Comparison of ENCODE assay signal across 9 mouse cellular contexts in the genomic region with DNA sequence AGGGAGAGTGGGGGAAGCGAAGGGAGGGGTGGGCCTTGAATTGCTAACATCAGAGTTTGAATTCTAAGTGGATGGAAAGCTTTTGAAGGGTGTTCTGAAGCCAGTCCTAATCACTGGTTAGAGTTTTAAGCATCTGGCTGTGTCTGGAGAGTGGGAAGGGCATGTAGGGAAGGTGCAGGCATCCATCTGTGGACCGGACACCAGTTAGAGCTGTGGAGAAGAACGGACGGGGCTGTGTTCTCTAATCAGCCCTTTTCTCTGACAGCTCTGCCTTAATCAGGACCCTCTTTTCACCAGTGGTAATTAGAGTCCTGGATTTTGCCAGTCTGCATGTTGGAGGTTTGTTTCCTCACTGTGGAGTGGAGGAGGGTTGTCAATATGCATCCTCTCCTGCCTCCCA. TPM values are rescaled to one million over a fixed set of nuclear protein-coding genes. Genes with fewer than 3 reads are reported as not detected.
DNase-seq lines count a peak whose midpoint lies in the region; ATAC-seq and TF ChIP-seq lines count a peak whose summit lies in the region.
"Had no signal": no experiment of that assay in that cellular context is flagged by ENCODE, and none has a peak within 500 bp of the region (broad histone marks: within the 10 kb centered on the region; RNA-seq: fewer than 3 reads in every experiment).

No protein-coding gene starts in this region.

- ATAC-seq in lung, postnatal 0 days: no peak
- ATAC-seq in intestine, embryonic 16.5 days: no peak

- peak; percentile 8 for DNase-seq in gastrocnemius, adult 2 months
- no peak for DNase-seq in gastrocnemius, postnatal 14 days
- DNase-seq in lung, postnatal 0 days (ENCODE audit: low spot score): peak; percentile 68
- no peak for DNase-seq in lung, adult 18-20 months
- no peak for DNase-seq in adipocyte (ENCODE audit: low spot score)
- DNase-seq in spleen, postnatal 10 days (ENCODE audit: low spot score in 2 of 2): no peak

- no peaks in the 10 kb centered on the region for H3K9me3 ChIP-seq in lung, postnatal 0 days (ENCODE audit: low read length)
- H3K9me3 ChIP-seq in intestine, embryonic 16.5 days (ENCODE audit: control insufficient read depth, low read length): no peaks in the 10 kb centered on the region

- peak overlapping the region; percentile 99 for H3K4me3 ChIP-seq in gastrocnemius, adult 2 months
- no peak overlapping the region for H3K4me3 ChIP-seq in lung, postnatal 0 days (ENCODE audit: low read depth, low read length)
- no peak overlapping the region for H3K4me3 ChIP-seq in intestine, embryonic 16.5 days (ENCODE audit: low read length)
- peak overlapping the region; percentile 27 for H3K4me3 ChIP-seq in olfactory bulb, adult 2 months (ENCODE audit: insufficient read depth, low read depth, low read length)

- no peak for TF ChIP-seq POLR2A in olfactory bulb, adult 2 months (IDR thresholded peaks at IDR 0.05; ENCODE audit: insufficient read depth, low read depth, low read length)

- H3K27me3 ChIP-seq in lung, postnatal 0 days (replicated peaks; ENCODE audit: insufficient read depth, low read length): no peaks in the 10 kb centered on the region
- H3K27me3 ChIP-seq in intestine, embryonic 16.5 days (replicated peaks; ENCODE audit: control insufficient read depth, insufficient read depth, low read length): no peaks in the 10 kb centered on the region

- TF ChIP-seq EP300 in lung, postnatal 0 days (IDR thresholded peaks at IDR 0.05): no peak

- intact Hi-C loops in gastrocnemius, adult 2 months (cut with DNase I): loop anchor here (2.0 kb wide), 1 partner anchor 234 kb away; a partner anchor contains a TSS
- intact Hi-C loops in gastrocnemius, postnatal 14 days (cut with DNase I; ENCODE audit: low total_unique reads): no loop called here

- H3K27ac ChIP-seq in gastrocnemius, adult 2 months: peak overlapping the region; percentile 43
- H3K27ac ChIP-seq in lung, postnatal 0 days (ENCODE audit: low read length): no peak overlapping the region
- H3K27ac ChIP-seq in intestine, embryonic 16.5 days (ENCODE audit: low read length): no peak overlapping the region
- 0 out of 2 replicates have a peak overlapping the region, but pooled peaks have one; percentile 12 for H3K27ac ChIP-seq in olfactory bulb, adult 2 months (ENCODE audit: insufficient read depth, low read depth, low read length)

- TF ChIP-seq CTCF in gastrocnemius, adult 2 months (IDR thresholded peaks at IDR 0.05): no peak
- no peak for TF ChIP-seq CTCF in lung, postnatal 0 days (IDR thresholded peaks at IDR 0.05)
- no peak for TF ChIP-seq CTCF in olfactory bulb, adult 2 months (IDR thresholded peaks at IDR 0.05; ENCODE audit: insufficient read depth, low read depth, low read length)

- peak overlapping the region; percentile 71 for H3K4me2 ChIP-seq in lung, postnatal 0 days (replicated peaks; ENCODE audit: low read depth, low read length)
- peak overlapping the region; percentile 90; the same call in 1 of the 2 replicates for H3K4me2 ChIP-seq in intestine, embryonic 16.5 days (ENCODE audit: low read depth, low read length)

- 69% methylated on average over 4 of the region's 4 CpGs for WGBS in lung, postnatal 0 days
- 74% methylated on average over 4 of the region's 4 CpGs for WGBS in intestine, embryonic 16.5 days
- 15% methylated on average over 4 of the region's 4 CpGs for WGBS in olfactory bulb, adult 2 months

- H3K9ac ChIP-seq in lung, postnatal 0 days (replicated peaks; ENCODE audit: low read depth): no peak overlapping the region
- H3K9ac ChIP-seq in intestine, embryonic 16.5 days (ENCODE audit: low read depth, low read length): peak overlapping the region; percentile 44; the same call in 1 of the 2 replicates

- H3K36me3 ChIP-seq in lung, postnatal 0 days (ENCODE audit: insufficient read depth, low read length): 0 out of 2 replicates have a peak, but pooled peaks cover 4% of the 10 kb centered on the region
- H3K36me3 ChIP-seq in intestine, embryonic 16.5 days (ENCODE audit: control insufficient read depth, insufficient read depth, low read length): no peaks in the 10 kb centered on the region

- peaks cover 7% of the 10 kb centered on the region; the same call in 1 of the 2 replicates for H3K4me1 ChIP-seq in lung, postnatal 0 days (ENCODE audit: insufficient read depth, low read depth, low read length)
- peaks cover 23% of the 10 kb centered on the region for H3K4me1 ChIP-seq in intestine, embryonic 16.5 days (ENCODE audit: control insufficient read depth, insufficient read depth, low read length)
- peaks cover 7% of the 10 kb centered on the region for H3K4me1 ChIP-seq in olfactory bulb, adult 2 months (ENCODE audit: control insufficient read depth, insufficient read depth, low read length)

RNA-seq across cellular contexts. Expression of a gene that starts 7.6 kb away (rescaled TPM):
- total RNA-seq in gastrocnemius, adult 2 months (2021): 100 to 1,000 TPM; 111 to 119 TPM
- 10 to 100 TPM; 91.1 to 97.2 TPM for total RNA-seq in gastrocnemius, postnatal 14 days (2021)
- 33.1 and 33.7 TPM in 2 replicates for polyA plus RNA-seq in lung, postnatal 0 days (2015; fragmentation: Nextera tagmentation; extraction: Ambion mirVana)
- polyA plus RNA-seq in intestine, embryonic 16.5 days (2015; fragmentation: Nextera tagmentation; extraction: Ambion mirVana): 23.6 and 28.7 TPM in 2 replicates
- 288 TPM in 1 of 2 replicates, not detected in the other for polyA plus RNA-seq in olfactory bulb, adult 2 months (2012; ENCODE audit: insufficient read depth, insufficient read length, low replicate concordance, missing spikeins)

RNA-seq across cellular contexts. Expression of a gene that starts 45.8 kb away (rescaled TPM):
- total RNA-seq in gastrocnemius, adult 2 months (2021): not detected
- total RNA-seq in gastrocnemius, postnatal 14 days (2021): under 1 TPM in 1 of 2 experiments, not detected in 1; 0.69 TPM
- polyA plus RNA-seq in lung, postnatal 0 days (2015; fragmentation: Nextera tagmentation; extraction: Ambion mirVana): 0.40 and 0.61 TPM in 2 replicates
- polyA plus RNA-seq in intestine, embryonic 16.5 days (2015; fragmentation: Nextera tagmentation; extraction: Ambion mirVana): not detected in 2 replicates
- not detected in 2 replicates for polyA plus RNA-seq in olfactory bulb, adult 2 months (2012; ENCODE audit: insufficient read depth, insufficient read length, low replicate concordance, missing spikeins)
- polyA plus RNA-seq: large intestine, adult 2 months had no signal

RNA-seq across cellular contexts. Expression of a gene that starts 46.0 kb away (rescaled TPM):
- 1 to 10 TPM; 2.6 to 3.5 TPM for total RNA-seq in gastrocnemius, adult 2 months (2021)
- total RNA-seq in gastrocnemius, postnatal 14 days (2021): 1 to 10 TPM; 1.8 to 1.9 TPM
- polyA plus RNA-seq in lung, postnatal 0 days (2015; fragmentation: Nextera tagmentation; extraction: Ambion mirVana): 0.76 and 1.0 TPM in 2 replicates
- 0.53 and 0.55 TPM in 2 replicates for polyA plus RNA-seq in intestine, embryonic 16.5 days (2015; fragmentation: Nextera tagmentation; extraction: Ambion mirVana)
- not detected in 2 replicates for polyA plus RNA-seq in olfactory bulb, adult 2 months (2012; ENCODE audit: insufficient read depth, insufficient read length, low replicate concordance, missing spikeins)

RNA-seq across cellular contexts. Expression of a gene that starts 55.6 kb away (rescaled TPM):
- 10 to 100 TPM; 10.1 to 15.8 TPM for total RNA-seq in gastrocnemius, adult 2 months (2021)
- 10 to 100 TPM; 14.1 to 14.9 TPM for total RNA-seq in gastrocnemius, postnatal 14 days (2021)
- 29.0 and 33.5 TPM in 2 replicates for polyA plus RNA-seq in lung, postnatal 0 days (2015; fragmentation: Nextera tagmentation; extraction: Ambion mirVana)
- polyA plus RNA-seq in intestine, embryonic 16.5 days (2015; fragmentation: Nextera tagmentation; extraction: Ambion mirVana): 41.2 and 41.9 TPM in 2 replicates
- polyA plus RNA-seq in olfactory bulb, adult 2 months (2012; ENCODE audit: insufficient read depth, insufficient read length, low replicate concordance, missing spikeins): not detected in 2 replicates

Comparison
In these comparisons a context has a peak if more than half of its experiments do, and no peak if none do; other contexts are left out.
1. DNase-seq: peak in gastrocnemius, adult 2 months (single experiment) and lung, postnatal 0 days (single experiment); none in gastrocnemius, postnatal 14 days (single experiment), lung, adult 18-20 months (0 of 2), adipocyte (single experiment) and spleen, postnatal 10 days (0 of 2).
2. H3K27ac ChIP-seq: peak in gastrocnemius, adult 2 months (single experiment) and olfactory bulb, adult 2 months (single experiment); none in lung, postnatal 0 days (single experiment) and intestine, embryonic 16.5 days (single experiment).
3. H3K4me3 ChIP-seq: peak in gastrocnemius, adult 2 months (single experiment) and olfactory bulb, adult 2 months (single experiment); none in lung, postnatal 0 days (single experiment) and intestine, embryonic 16.5 days (single experiment).